Mouse (Mus musculus) Patski (cell line): Measurements from ENCODE around the gene Slc44a5. TPM values are rescaled to one million over a fixed set of nuclear protein-coding genes. Genes with fewer than 3 reads are reported as not detected.

ENCODE experiments used
- ATAC-seq: fragments of 100-300 bp; one replicate; pipeline ENCODE4 v1.8.0; 2021
- CTCF ChIA-PET: fragments of 350-600 bp; sonication (Branson Sonifier 250); formaldehyde crosslinking; loops from one replicate; lab custom pipeline; 2022; ENCODE audit warnings: inconsistent platforms; lab: Charles Lee
- POLR2A ChIA-PET: fragments of 350-600 bp; sonication (Branson Sonifier 250); formaldehyde crosslinking; loops from one replicate; lab custom pipeline; 2022; ENCODE audit warnings: antibody characterized with exemption, inconsistent platforms; lab: Charles Lee
- DNase-seq: peaks from one replicate; pipeline ENCODE4 v3.0.0-alpha.2; 2011; ENCODE audit warnings: low read depth, low spot score
- H3K27me3 ChIP-seq: fragments of 371-371 bp; one replicate; pipeline ENCODE4 v1.5.1; 2021
- CTCF ChIP-seq: fragments of 100-300 bp; IDR thresholded peaks from one replicate; pipeline ENCODE4 v1.5.1; 2021
- in situ Hi-C: fragments of 300-500 bp; cut with MboI; formaldehyde crosslinking; loops from 3 replicates; pipeline ENCODE4 v1.11.1; 2018; ENCODE audit warnings: low pct_unique_long_range_greater_than_20kb, mixed read lengths
- polyA plus RNA-seq: library from polyadenylated mRNA; unstranded; gene quantifications from one replicate; pipeline ENCODE4 v1.2.3, GENCODE M21; 2021

The Slc44a5 gene
- polyA plus RNA-seq, 1 experiment from 2014 or later = 5.0 TPM

DNA sequence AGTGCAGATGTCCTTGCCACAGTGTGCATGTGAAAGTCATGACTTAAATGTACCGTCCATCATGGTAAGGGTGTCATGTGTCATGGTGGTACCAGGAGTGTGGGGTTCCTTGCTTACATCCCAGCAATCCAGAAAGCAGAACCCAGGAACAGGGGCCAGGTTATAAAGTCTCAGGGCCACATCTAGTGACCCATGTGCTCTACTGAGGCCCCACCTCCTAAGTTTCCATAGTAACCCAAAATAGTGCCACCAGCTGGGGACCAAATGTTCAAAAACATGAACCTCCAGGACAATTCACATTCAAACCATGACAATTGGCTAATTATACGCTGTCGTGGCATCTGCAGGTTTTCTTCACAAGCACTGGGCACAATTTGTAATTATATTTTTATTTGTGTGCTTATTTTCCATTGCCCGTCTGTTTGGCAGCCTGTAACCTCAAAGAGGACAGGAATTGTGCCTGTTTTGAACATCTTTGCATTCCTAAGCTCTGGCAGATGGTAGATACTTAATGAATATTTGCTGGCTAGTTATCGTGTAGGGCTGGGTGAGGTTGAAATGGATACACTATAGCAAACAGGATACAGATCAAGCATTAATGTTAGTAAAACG, 145.9 kb downstream of the Slc44a5 start:
- ChIA-PET POLR2A (no interaction called here), CTCF (interaction anchor here (0.9 to 1.4 kb wide), 6 partner anchors 9 to 34 kb away, joined by 3 to 4 read pairs (median 3); no protein-coding TSS in a partner anchor)
- H3K27me3 ChIP-seq = no peaks in the 10 kb centered on the region
- ATAC-seq = no peak
- no peak for TF ChIP-seq CTCF
- in situ Hi-C loops = no loop called here
- no peak for DNase-seq

DNA sequence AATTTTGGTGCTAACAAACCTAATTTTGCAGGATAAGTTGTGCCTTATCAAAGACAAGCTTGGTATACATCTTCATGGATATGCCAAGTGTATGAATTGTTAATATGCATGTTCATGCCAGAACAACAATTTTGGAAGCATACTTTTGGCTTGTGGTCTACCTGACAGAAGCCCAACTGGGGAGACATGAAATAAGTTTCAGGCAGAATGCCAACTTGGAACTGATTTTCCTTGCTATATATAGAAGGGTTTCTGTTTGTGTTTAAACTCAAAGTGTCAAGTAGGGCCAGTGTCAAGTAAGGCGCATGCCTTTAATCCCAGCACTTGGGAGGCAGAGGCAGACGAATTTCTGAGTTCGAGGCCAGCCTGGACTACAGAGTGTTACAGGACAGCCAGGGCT, 149.3 kb downstream of the Slc44a5 start:
- DNase-seq (no peak), ATAC-seq (no peak)
- no peak for TF ChIP-seq CTCF
- ChIA-PET POLR2A (interaction anchor here (0.7 kb wide), 1 partner anchor 915 kb away, joined by 4 read pairs; no protein-coding TSS in a partner anchor), CTCF (no interaction called here)
- in situ Hi-C loops = no loop called here
- H3K27me3 ChIP-seq = no peaks in the 10 kb centered on the region

DNA sequence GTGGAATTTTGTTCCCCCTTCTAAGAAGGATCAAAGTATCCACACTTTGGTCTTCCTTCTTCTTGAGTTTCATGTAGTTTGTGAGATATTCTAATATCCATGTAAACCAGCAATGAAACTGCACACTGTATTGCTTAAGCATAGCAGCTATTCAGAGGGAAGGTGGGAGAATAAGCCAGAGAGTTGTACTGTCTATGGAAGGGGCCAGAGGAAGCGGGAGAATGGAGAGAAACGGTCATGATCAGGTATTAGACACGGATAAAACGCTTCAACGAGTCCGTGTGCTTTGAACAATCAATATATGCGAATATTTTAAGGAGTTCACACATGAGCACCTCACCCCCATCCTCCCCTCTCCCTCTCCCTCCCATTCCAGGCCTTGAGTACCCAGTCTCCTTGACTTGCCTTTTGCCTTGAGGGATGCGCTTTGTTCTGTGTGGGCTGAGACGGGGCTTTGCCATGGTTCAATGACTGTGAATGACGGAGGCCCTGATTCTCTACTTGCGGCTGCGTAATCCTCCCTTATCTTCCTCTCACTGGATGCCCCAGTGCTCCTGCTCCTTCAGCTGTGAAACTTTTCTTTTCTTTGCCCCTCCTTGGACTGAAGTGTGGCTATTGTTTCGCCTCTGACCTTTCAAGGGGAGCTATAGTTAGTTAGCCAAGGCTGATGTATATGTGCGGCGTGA, 151.8 kb downstream of the Slc44a5 start:
- ChIA-PET POLR2A (no interaction called here), CTCF (interaction anchor here (1.4 to 1.5 kb wide), 2 partner anchors 12 to 141 kb away, joined by 4 read pairs; no protein-coding TSS in a partner anchor)
- TF ChIP-seq CTCF = no peak
- H3K27me3 ChIP-seq = no peaks in the 10 kb centered on the region
- in situ Hi-C loops = loop anchor here (5.0 kb wide), 1 partner anchor 143 kb away; no protein-coding TSS in a partner anchor
- ATAC-seq (peak; percentile 64), DNase-seq (peak; percentile 71)

DNA sequence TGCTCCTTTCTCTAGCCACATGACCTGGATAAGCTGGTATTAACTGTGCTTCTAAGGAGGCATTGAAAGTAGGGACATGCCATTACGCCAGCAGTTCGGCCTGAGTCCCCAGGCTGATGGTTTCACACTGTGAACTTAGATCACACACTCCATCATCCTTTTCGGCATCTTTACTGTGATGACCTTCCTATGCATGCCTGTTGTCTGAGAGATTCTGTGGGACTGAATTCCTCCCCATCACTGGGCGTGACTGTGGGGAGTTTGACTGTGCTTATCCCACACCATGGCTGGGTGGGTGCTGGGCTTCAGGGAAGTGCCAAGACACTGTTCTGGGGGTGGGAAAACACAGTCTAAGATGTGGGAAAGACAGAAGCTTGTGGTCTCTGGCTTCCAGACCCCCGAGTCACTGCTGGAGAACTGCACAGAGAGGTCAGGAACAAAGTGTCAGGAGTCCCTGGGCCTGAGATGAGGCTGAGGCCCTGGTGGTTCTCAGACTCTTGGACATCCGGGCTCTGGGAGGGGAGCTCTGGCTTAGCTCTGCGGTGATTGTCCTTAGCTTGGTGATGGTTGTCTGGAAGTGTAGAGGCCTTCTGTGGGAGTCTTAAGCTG, 152.6 kb downstream of the Slc44a5 start:
- DNase-seq (peak; percentile 73), ATAC-seq (peak; percentile 73)
- in situ Hi-C loops = loop anchor here (5.0 kb wide), 1 partner anchor 144 kb away; no protein-coding TSS in a partner anchor
- H3K27me3 ChIP-seq = no peaks in the 10 kb centered on the region
- POLR2A ChIA-PET = interaction anchor here (0.5 to 1.2 kb wide), 3 partner anchors 20 to 139 kb away, joined by 3 read pairs; no protein-coding TSS in a partner anchor
- CTCF ChIA-PET = interaction anchor here (0.9 to 1.5 kb wide), 4 partner anchors 13 to 142 kb away, joined by 3 to 4 read pairs (median 4); no protein-coding TSS in a partner anchor
- no peak for TF ChIP-seq CTCF

DNA sequence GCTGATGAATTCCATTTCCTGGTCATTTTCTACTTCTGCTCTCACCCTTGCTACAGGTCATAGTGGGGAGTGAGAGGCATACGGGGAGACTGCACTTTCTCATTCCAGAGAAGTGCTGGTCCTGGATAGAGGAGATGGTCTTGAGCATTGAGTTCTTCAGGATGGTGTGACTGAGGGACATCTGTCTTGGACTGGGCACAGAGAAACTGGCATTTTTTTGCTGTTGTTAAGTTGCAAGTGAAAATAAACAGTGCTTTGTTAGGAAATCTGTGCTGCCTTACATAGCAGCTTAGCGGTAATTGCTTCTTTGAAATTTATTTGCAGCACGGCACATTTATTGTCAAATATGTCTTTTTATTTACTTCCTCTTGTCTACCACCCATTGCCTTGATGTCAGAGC, 154.0 kb downstream of the Slc44a5 start:
- ATAC-seq (no peak), DNase-seq (no peak)
- in situ Hi-C loops = loop anchor here (5.0 kb wide), 1 partner anchor 145 kb away; no protein-coding TSS in a partner anchor
- POLR2A ChIA-PET = no interaction called here
- H3K27me3 ChIP-seq = no peaks in the 10 kb centered on the region
- CTCF ChIA-PET = interaction anchor here (1.1 kb wide), 1 partner anchor 10 kb away, joined by 3 read pairs; no protein-coding TSS in a partner anchor
- no peak for TF ChIP-seq CTCF

DNA sequence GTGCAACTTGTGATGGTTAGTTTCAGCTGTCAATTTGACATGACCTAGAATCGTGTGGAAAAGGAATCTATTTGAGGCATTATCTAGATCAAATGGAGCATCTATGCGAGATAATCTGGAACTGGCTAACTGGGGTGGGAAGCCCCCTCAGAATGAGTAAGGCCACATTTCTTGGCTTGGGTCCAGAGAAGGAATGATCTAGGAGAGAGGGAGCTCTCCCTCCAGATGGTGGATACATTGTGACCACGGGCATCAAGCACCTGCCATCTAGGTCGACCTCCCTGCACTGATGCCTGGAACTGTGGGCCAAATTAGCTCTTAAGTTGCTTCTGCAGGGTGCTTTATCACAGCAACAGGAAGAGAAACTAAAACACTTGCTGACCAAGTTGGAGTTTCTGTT, 155.8 kb downstream of the Slc44a5 start:
- CTCF ChIA-PET = interaction anchor here (1.3 kb wide), 1 partner anchor 21 kb away, joined by 3 read pairs; no protein-coding TSS in a partner anchor
- no peaks in the 10 kb centered on the region for H3K27me3 ChIP-seq
- in situ Hi-C loops = loop anchor here (5.0 kb wide), 1 partner anchor 147 kb away; no protein-coding TSS in a partner anchor
- TF ChIP-seq CTCF = no peak
- ATAC-seq (no peak), DNase-seq (no peak)
- POLR2A ChIA-PET = no interaction called here

DNA sequence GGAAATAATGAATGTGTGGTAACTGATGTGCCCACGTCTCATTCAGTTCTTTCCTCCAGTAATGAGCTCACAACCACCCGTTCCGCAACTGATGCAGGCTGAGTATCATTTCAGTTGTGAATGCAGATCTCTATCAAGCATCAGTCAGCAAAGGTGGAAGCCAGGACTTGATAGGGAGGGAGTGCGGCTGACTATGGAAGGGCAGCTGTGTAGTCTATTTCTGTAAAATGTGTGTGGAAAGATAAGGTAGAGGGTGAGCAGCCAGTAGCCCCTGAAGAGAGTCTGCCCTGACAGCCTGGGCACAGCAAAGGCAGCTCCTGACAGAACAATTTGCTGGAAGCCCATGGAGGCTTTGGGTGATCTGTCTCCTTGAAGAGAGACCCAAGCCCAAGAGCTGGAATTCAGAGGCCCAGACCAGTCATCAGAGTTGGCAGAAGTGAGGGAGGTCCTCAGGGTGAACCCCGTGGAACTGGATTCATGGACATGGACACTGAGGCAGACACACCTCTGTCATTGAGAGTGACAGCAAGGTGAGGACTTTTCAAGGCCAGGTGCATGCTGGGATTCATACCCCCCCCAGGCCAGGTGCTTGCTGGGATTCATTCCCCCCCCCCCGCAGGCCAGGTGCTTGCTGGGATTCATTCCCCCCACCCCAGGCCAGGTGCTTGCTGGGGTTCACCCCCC, 157.3 kb downstream of the Slc44a5 start:
- H3K27me3 ChIP-seq = no peaks in the 10 kb centered on the region
- ChIA-PET POLR2A (no interaction called here), CTCF (no interaction called here)
- in situ Hi-C loops = no loop called here
- no peak for DNase-seq
- no peak for ATAC-seq
- no peak for TF ChIP-seq CTCF

DNA sequence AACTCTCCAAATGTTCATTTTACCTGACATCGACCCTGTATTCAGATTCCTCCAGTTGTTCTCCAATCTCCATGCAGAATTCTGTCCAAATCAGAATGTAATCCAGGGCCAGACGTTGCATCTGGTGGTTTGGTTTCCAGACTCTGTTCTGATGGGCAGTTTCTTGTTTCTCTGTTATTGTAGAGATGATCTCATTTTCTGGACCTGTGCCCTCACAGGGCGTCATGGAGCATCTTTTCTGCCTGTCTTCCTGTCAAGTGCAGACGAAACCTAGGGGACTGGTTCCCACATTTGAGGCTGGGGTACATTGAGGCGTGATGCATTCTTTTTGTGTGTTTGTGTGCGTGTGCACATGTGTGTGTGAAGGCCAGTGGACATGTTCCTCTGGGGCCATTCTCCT, 160.8 kb downstream of the Slc44a5 start:
- DNase-seq = no peak
- ChIA-PET POLR2A (no interaction called here), CTCF (no interaction called here)
- ATAC-seq = peak; percentile 31
- H3K27me3 ChIP-seq = no peaks in the 10 kb centered on the region
- TF ChIP-seq CTCF = no peak
- in situ Hi-C loops = no loop called here

DNA sequence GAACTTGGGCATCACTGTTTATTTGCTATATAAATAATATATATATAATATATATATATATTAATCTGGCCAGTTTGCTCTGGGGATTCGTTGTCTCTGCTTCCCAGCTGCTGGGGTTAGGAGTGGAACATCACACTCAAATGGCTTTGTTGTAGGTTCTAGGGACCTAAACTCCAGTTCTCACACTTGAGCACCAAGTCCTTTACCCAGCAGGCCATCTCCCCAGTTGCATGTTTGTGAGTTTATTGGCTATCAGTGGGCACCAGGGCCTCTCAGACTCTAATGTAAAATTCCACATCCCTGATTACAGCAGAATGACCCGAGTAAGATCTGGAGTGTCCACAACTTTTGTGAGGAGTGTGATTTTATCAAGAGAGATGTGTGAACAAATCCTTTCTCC, 161.5 kb downstream of the Slc44a5 start:
- no peak for ATAC-seq
- ChIA-PET CTCF (no interaction called here), POLR2A (no interaction called here)
- in situ Hi-C loops = no loop called here
- TF ChIP-seq CTCF = no peak
- H3K27me3 ChIP-seq = no peaks in the 10 kb centered on the region
- DNase-seq = no peak

DNA sequence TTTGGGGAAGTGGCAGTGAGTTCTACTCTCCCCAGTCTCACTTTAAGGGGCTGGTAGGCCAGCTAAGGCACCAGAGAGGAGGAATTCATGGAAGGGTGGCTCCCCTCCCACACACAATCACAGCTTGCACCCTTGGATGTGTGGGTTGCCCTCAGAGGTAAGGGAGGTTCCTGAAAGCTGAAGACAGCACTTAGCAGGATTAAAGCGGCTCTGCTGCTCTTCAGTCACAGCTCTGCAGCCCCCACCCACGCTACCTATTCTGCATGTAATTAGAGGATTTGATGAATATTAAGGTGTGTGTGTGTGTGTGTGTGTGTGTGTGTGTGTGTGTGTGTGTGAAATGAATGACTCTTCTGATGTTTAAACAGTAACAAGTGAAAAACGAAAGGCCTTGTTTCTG, 163.3 kb downstream of the Slc44a5 start:
- TF ChIP-seq CTCF = no peak
- POLR2A ChIA-PET = no interaction called here
- in situ Hi-C loops = no loop called here
- DNase-seq (no peak), ATAC-seq (no peak)
- H3K27me3 ChIP-seq = no peaks in the 10 kb centered on the region
- CTCF ChIA-PET = no interaction called here
